Mouse (Mus musculus) midbrain, embryonic 14.5 days (tissue): Measurements from ENCODE around the gene Vrk2. TPM values are rescaled to one million over a fixed set of nuclear protein-coding genes. Genes with fewer than 3 reads are reported as not detected.
A peak's percentile ranks its signal among the peaks of the same experiment; 100 is the strongest.

Source experiments
- ATAC-seq: fragments of 200-750 bp; cut with Nextera tagmentation; 2 replicates; pipeline ENCODE4 v1.8.0; 2017; ENCODE audit warnings: moderate number of reproducible peaks, moderate library complexity; ENCODE audit not compliant: low FRiP score, low TSS enrichment
- DNase-seq: peaks from one replicate; pipeline ENCODE4 v3.0.0-alpha.2; 2015
- H3K27ac ChIP-seq: fragments of 300-500 bp; sonication (generic); replicated peaks from 2 replicates; pipeline ENCODE4 v1.5.1; 2014; ENCODE audit warnings: mild to moderate bottlenecking, low read depth, low read length, moderate library complexity
- H3K27me3 ChIP-seq: fragments of 300-500 bp; sonication (generic); 2 replicates; pipeline ENCODE4 v1.6.1; 2014; ENCODE audit warnings: low read length, control low read depth, mixed read lengths; ENCODE audit not compliant: control insufficient read depth, insufficient read depth
- H3K36me3 ChIP-seq: fragments of 300-500 bp; sonication (generic); 2 replicates; pipeline ENCODE4 v1.6.1; 2014; ENCODE audit warnings: low read length, control low read depth; ENCODE audit not compliant: control insufficient read depth, insufficient read depth
- H3K4me1 ChIP-seq: fragments of 300-500 bp; sonication (generic); 2 replicates; pipeline ENCODE4 v1.6.1; 2014; ENCODE audit warnings: mild to moderate bottlenecking, antibody characterized with exemption, low read length, control low read depth; ENCODE audit not compliant: control insufficient read depth, insufficient read depth
- H3K4me2 ChIP-seq: fragments of 300-500 bp; sonication (generic); 2 replicates; pipeline ENCODE4 v1.6.1; 2014; ENCODE audit warnings: mild to moderate bottlenecking, low read length, moderate library complexity
- H3K4me3 ChIP-seq: fragments of 300-500 bp; sonication (generic); replicated peaks from 2 replicates; pipeline ENCODE4 v1.5.1; 2014; ENCODE audit warnings: low read depth, low read length
- H3K9ac ChIP-seq: fragments of 300-500 bp; sonication (generic); replicated peaks from 2 replicates; pipeline ENCODE4 v1.6.1; 2014; ENCODE audit warnings: mild to moderate bottlenecking, low read length, moderate library complexity
- H3K9me3 ChIP-seq: fragments of 300-500 bp; sonication (generic); 2 replicates; pipeline ENCODE4 v1.6.1; 2016; ENCODE audit warnings: low read length, control low read depth, mixed read lengths; ENCODE audit not compliant: control insufficient read depth
- WGBS: fragments of 180-500 bp; shearing (Covaris S2); extraction: QIAGEN DNeasy Blood & Tissue Kit; methylation state at CpG from one replicate; pipeline ENCODE4 v1.1.7; 2014; 5-methylcytosine and 5-hydroxymethylcytosine counted together
- polyA plus RNA-seq: library from polyadenylated mRNA; unstranded; fragments of >200 nt; fragmentation: Nextera tagmentation; extraction: Ambion mirVana; gene quantifications from 2 replicates; pipeline ENCODE4 v1.2.1, GENCODE M21; 2014

Vrk2 gene
- polyA plus RNA-seq, 1 experiment from 2014 or later = 5.2 TPM

DNA sequence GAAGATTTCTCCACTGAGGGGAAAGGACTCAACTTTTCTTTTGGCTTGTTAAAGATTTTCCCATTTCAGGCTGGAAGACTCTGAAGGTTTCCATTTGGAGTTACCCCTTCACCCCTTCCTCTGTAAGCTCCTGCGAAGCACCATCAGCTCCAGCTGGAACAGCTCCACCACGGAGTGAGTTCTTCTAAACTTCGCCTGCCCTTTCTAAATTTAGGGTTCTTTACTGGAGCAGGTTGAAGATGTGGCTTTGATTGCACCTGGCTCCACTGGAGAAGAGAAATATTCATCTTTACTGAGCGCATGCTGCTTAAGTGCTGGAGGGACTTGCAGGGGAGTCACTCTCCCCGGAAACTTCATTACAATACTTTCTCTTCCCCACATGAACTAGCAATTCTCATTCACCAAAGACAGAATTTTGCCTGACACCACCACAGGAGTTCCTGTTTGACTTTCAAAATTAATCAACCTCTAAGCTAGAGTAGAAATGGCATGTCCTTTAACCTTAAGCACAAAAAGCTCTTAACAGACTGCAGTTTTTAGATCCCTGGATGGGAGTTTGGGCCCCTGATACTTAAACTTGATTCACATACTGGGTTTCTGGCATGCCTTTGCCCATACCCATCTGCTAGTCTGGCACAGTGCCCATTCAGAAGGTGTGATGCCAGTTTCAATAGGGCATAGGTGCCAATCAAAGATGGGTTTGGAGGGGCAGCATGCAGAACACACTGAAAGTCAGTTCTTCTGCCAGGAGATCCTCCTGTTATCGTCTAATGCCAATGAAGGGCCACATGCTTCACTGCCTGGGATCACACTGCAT, 7.2 kb downstream of the Vrk2 start:
- Histone ChIP-seq H3K27ac (no peak overlapping the region), H3K27me3 (no peaks in the 10 kb centered on the region), H3K36me3 (no peaks in the 10 kb centered on the region), H3K4me2 (no peak overlapping the region), H3K4me3 (no peak overlapping the region), H3K9ac (no peak overlapping the region), H3K4me1 (no peaks in the 10 kb centered on the region), H3K9me3 (no peaks in the 10 kb centered on the region)
- ATAC-seq = 0 out of 2 replicates have a peak, but pooled peaks have one; percentile 34
- peak; percentile 23 for DNase-seq
- WGBS = 80% methylated on average over 6 of the region's 6 CpGs

DNA sequence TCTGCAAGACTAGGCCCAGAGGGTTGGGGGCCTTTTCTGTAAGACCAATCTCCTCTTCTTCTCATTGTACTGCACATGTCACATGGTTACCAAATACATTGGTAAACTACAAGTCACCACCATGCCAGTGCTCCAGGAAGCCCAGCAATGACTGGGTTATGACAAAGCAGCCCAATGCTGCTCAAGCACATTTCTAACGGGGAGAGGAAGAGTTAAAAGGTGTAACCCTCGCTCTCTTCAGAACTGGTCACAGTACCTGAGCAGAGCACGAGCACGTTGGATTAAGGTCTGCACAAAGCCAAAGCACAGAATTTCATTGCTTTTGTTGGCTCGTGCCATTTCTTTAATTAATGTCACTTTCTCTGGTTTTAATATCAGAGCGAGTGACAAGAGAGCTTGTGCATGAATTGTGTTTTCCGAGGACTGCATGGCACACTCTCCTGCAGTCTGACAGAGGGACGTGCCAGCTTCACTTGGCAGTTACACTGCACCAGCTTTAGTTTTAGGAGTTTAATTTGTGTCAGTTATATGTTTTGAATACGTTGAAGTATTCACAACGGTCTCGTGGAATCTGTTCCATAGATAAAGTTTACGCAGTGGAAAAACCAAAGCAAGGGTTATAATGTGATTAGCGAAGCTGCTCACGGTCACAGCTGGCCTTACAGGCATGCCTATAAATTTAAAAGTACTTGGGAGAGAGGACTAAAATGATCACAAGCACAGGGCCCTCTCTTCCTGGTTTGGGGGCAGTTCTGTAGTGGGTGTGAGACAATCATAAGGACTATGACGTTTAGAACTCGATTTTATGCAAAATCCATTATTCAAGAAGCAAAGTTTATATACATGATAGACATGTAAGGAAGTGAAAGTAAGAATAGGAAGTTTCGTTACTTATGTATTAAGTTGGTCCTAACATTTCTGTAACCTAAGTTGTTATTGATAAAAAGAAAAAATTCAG, 8.1 kb downstream of the Vrk2 start:
- DNase-seq (no peak), ATAC-seq (no peak)
- Histone ChIP-seq H3K4me2 (no peak overlapping the region), H3K27me3 (no peaks in the 10 kb centered on the region), H3K4me3 (no peak overlapping the region), H3K4me1 (no peaks in the 10 kb centered on the region), H3K9ac (no peak overlapping the region), H3K36me3 (no peaks in the 10 kb centered on the region), H3K27ac (no peak overlapping the region), H3K9me3 (no peaks in the 10 kb centered on the region)
- WGBS = 62% methylated on average over 17 of the region's 17 CpGs

DNA sequence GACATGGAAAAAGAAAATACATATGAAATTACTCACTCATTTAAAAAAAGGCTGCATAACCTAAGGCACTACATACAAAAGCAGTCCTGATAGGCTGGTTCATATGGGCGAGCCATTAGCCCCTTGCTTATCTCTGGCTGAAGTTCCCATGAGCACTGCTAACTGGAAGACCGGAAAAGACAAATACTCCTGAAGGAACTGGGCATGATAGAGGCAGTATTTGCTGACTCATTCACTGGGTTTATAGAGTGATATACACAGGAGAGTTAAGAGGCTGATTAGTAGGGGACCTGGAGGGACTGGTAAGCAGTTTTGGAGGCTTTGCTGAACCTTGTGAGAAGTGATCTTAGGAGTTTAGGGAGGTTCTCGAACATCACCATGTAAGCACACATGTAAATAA, 42.2 kb downstream of the Vrk2 start:
- H3K9ac ChIP-seq = no peak overlapping the region
- no peak overlapping the region for H3K4me2 ChIP-seq
- 92% methylated on average over 3 of the region's 3 CpGs for WGBS
- H3K4me3 ChIP-seq = no peak overlapping the region
- no peaks in the 10 kb centered on the region for H3K9me3 ChIP-seq
- H3K27me3 ChIP-seq = no peaks in the 10 kb centered on the region
- DNase-seq (no peak), ATAC-seq (no peak)
- H3K27ac ChIP-seq = no peak overlapping the region
- H3K4me1 ChIP-seq = no peaks in the 10 kb centered on the region
- H3K36me3 ChIP-seq = no peaks in the 10 kb centered on the region

DNA sequence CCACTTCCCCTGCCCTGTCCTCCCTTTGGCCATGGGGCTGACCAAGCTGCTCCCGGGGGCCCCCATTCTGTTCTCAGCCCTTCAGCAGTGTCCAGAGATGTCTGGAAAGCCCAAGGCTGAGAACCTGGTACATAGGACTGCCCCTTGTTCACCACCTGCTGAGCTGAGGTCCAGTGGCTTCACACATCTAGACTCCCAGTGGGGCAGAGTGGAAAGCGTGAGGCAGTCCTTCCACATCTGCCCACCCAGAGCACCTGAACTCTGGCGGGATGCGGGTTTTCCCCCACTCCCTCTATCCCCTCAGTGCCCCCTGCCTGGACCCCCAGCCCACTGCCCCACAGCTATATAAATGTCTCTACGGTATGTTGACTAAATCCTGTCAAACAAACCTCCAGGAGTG, 56.0 kb downstream of the Vrk2 start:
- WGBS = 96% methylated on average over 5 of the region's 5 CpGs
- H3K4me2 ChIP-seq = no peak overlapping the region
- no peak for ATAC-seq

DNA sequence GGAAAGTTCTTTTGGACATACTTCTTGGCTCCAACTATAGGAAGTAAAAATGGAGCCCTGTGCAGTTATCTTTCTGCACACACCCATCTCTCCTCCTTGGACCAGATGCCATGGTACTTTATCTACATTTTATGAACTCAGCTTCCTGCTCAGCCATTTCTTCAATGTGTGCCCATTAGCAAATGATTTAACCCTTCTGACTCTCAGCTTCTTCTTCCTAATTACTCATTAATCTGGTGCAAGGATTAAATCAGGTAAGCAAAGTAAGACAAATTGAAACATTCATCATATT, 60.0 kb downstream of the Vrk2 start:
- no peaks in the 10 kb centered on the region for H3K36me3 ChIP-seq

More for the DNA sequence above, 56.0 kb downstream of the Vrk2 start:
- Histone ChIP-seq H3K27me3 (no peaks in the 10 kb centered on the region), H3K4me3 (no peak overlapping the region), H3K9me3 (no peaks in the 10 kb centered on the region), H3K4me1 (no peaks in the 10 kb centered on the region), H3K36me3 (no peaks in the 10 kb centered on the region), H3K9ac (no peak overlapping the region), H3K27ac (no peak overlapping the region)
- no peak for DNase-seq

DNA sequence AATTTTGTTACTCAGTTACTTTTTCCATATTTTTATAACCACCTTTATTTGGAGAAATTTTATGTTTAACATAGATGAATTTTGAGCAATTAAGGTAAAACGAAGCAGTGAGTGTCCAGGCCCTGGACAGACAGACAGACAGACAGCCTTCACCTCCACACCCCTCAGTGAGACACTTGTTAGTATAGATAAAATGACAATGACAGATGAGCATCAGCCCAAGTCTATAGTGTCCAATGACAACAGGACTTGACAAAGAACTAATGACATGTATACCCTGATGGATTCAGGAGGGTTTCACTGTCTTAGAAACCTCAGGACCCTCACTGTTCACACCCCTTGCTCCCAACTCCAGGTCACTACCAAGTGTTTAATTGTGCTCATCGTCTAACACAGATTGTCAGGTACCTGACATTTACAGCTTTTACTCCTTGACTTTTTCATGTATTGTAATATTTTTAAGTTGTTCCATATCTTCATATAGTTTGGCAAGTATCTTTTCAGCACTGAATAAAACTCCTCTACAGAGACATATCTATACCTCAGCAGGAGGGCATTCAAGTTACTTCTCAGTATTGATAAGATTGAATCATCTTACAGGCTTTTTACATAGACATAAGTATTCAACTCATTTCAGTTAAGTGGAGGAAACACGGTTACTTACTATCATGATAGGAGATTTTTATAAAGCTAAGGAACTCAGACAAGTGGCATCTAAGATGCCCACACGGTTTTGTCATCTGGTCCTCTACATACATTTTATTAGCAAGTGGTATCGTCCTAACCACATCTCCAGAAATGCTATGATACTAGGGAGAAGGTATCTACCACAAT, 60.6 kb downstream of the Vrk2 start:
- Histone ChIP-seq H3K9me3 (no peaks in the 10 kb centered on the region), H3K4me1 (no peaks in the 10 kb centered on the region), H3K4me2 (no peak overlapping the region), H3K9ac (no peak overlapping the region), H3K27ac (no peak overlapping the region), H3K27me3 (no peaks in the 10 kb centered on the region), H3K4me3 (no peak overlapping the region), H3K36me3 (no peaks in the 10 kb centered on the region)
- ATAC-seq (no peak), DNase-seq (no peak)
- WGBS = 88% methylated on average over 5 of the region's 5 CpGs

More for the DNA sequence above, 60.0 kb downstream of the Vrk2 start:
- no peak overlapping the region for H3K4me3 ChIP-seq
- H3K27ac ChIP-seq = no peak overlapping the region
- no peak for ATAC-seq
- H3K4me2 ChIP-seq = no peak overlapping the region
- no peaks in the 10 kb centered on the region for H3K27me3 ChIP-seq
- no peaks in the 10 kb centered on the region for H3K4me1 ChIP-seq
- no peak for DNase-seq
- no peaks in the 10 kb centered on the region for H3K9me3 ChIP-seq
- H3K9ac ChIP-seq = no peak overlapping the region

DNA sequence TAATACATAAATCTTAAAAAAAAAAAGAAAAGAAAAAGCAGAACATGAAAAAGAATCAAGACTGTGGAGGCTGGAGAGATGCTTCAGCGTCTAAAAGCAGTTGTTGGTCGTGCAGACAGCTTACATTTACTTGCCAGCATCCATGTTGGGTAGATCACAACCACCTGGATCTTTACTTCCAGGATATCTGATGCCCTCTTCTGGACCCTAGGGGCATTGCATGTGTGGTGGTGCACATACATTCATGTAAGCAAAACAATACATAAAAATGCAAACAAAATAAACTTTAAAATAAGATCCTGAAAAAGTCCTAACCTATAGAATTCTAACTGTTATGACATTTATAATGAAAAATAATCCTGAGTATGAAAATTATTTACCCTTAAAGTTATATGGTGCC, 66.9 kb downstream of the Vrk2 start:
- Histone ChIP-seq H3K9ac (no peak overlapping the region), H3K9me3 (no peaks in the 10 kb centered on the region), H3K4me1 (no peaks in the 10 kb centered on the region), H3K4me2 (no peak overlapping the region), H3K27ac (no peak overlapping the region), H3K4me3 (no peak overlapping the region), H3K36me3 (no peaks in the 10 kb centered on the region), H3K27me3 (no peaks in the 10 kb centered on the region)
- DNase-seq (no peak), ATAC-seq (no peak)
- WGBS = 90% methylated on average over 2 of the region's 2 CpGs

DNA sequence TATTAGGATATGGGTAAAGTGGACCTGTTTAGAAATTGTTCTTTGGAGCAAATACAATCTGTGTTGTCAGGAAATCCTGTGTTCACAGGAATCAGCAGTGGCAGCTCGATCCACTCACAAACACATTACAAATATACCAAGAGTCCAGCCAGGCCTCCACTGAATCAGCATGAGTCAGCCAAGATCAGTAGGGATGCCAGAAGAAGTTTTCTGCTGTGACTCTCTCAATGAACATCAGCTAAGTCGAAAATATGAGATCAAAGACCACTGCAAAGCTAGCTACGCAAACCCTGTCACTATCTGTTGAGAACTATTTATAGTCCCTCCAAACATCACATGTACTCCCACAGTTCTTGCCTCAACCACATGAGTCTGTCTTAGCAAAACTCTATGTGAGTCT, 74.8 kb downstream of the Vrk2 start:
- Histone ChIP-seq H3K4me2 (no peak overlapping the region), H3K9ac (no peak overlapping the region), H3K27me3 (no peaks in the 10 kb centered on the region), H3K36me3 (no peaks in the 10 kb centered on the region), H3K4me1 (no peaks in the 10 kb centered on the region), H3K9me3 (no peaks in the 10 kb centered on the region), H3K4me3 (no peak overlapping the region), H3K27ac (no peak overlapping the region)
- no peak for ATAC-seq
- DNase-seq = no peak
- 88% methylated on average over 3 of the region's 3 CpGs for WGBS
